Mouse (Mus musculus): ENCODE data around the gene Duoxa1.

GRCm38 (mm10) chr2:122352992-122353391, 39.5 kb upstream of the Duoxa1 start:
- TF ChIP-seq CTCF (IDR thresholded peaks at IDR 0.05; ENCODE audit: extremely low read depth, insufficient read depth, low read length) (no peak), POLR2A (IDR thresholded peaks at IDR 0.05; ENCODE audit: extremely low read depth, insufficient read depth, low read length) (no peak)

Measured in cortical plate, adult 2 months (tissue).